In genomic region chr5:114323105-114323790, GRCm38 (mm10) we compare ENCODE assay signal across 11 mouse cellular contexts. TPM values are rescaled to one million over a fixed set of nuclear protein-coding genes. Genes with fewer than 3 reads are reported as not detected.
DNase-seq lines count a peak whose midpoint lies in the region; ATAC-seq lines count a peak whose summit lies in the region.
"Had no signal": no experiment of that assay in that cellular context is flagged by ENCODE, and none has a peak within 500 bp of the region (broad histone marks: within the 10 kb centered on the region; RNA-seq: fewer than 3 reads in every experiment).

No protein-coding gene starts in this region.

- H3K27me3 ChIP-seq in heart, embryonic 16.5 days (ENCODE audit: control insufficient read depth, insufficient read depth, low read length): no peaks in the 10 kb centered on the region; the same call in none of the 2 replicates
- no peaks in the 10 kb centered on the region for H3K27me3 ChIP-seq in hindbrain, embryonic 11.5 days (ENCODE audit: control insufficient read depth, insufficient read depth, low read length)

- H3K4me2 ChIP-seq in heart, embryonic 16.5 days (ENCODE audit: low read depth, low read length): peak overlapping the region; percentile 43
- no peak overlapping the region for H3K4me2 ChIP-seq in hindbrain, embryonic 11.5 days (replicated peaks; ENCODE audit: low read depth, low read length)

- no peak overlapping the region for H3K4me3 ChIP-seq in heart, embryonic 16.5 days (ENCODE audit: low read length)
- H3K4me3 ChIP-seq in hindbrain, embryonic 11.5 days (ENCODE audit: low read depth, low read length): no peak overlapping the region
- H3K4me3 ChIP-seq: heart, adult 2 months; liver, embryonic 15.5 days; myocyte had no signal

- DNase-seq in heart, postnatal 4 days: no peak
- DNase-seq in spleen, postnatal 14 days (ENCODE audit: low spot score in 2 of 2): peak; percentile 27 to 39
- no peak for DNase-seq in gastrocnemius, adult 18-20 months (ENCODE audit: low spot score)
- no peak for DNase-seq in left cerebral cortex, postnatal 36 days (ENCODE audit: low spot score in 2 of 2)
- no peak for DNase-seq in hindbrain, embryonic 11.5 days (ENCODE audit: low spot score)

- no peaks in the 10 kb centered on the region for H3K9me3 ChIP-seq in heart, embryonic 16.5 days (replicated peaks; ENCODE audit: control insufficient read depth, low read length)
- H3K9me3 ChIP-seq in hindbrain, embryonic 11.5 days (ENCODE audit: control insufficient read depth, low read length): no peaks in the 10 kb centered on the region
- H3K9me3 ChIP-seq: liver, embryonic 15.5 days had no signal

- H3K27ac ChIP-seq in heart, embryonic 16.5 days (ENCODE audit: low read length): no peak overlapping the region
- H3K27ac ChIP-seq in hindbrain, embryonic 11.5 days (ENCODE audit: low read depth, low read length): no peak overlapping the region
- H3K27ac ChIP-seq: heart, adult 2 months; liver, embryonic 15.5 days had no signal

- 49% methylated on average over 25 of the region's 25 CpGs for WGBS in heart, embryonic 16.5 days
- 61% methylated on average over 25 of the region's 25 CpGs for WGBS in hindbrain, embryonic 11.5 days

- no peaks in the 10 kb centered on the region for H3K36me3 ChIP-seq in heart, embryonic 16.5 days (ENCODE audit: control insufficient read depth, insufficient read depth)
- no peaks in the 10 kb centered on the region for H3K36me3 ChIP-seq in hindbrain, embryonic 11.5 days (ENCODE audit: control insufficient read depth, insufficient read depth, low read length)
- H3K36me3 ChIP-seq: liver, embryonic 15.5 days had no signal

- no peak for ATAC-seq in heart, embryonic 16.5 days (replicated peaks; ENCODE audit: extremely low read depth, insufficient read depth, low FRiP score)
- peak; percentile 95 for ATAC-seq in CD4-positive, CD25-positive, alpha-beta regulatory T cell, adult 4 months
- ATAC-seq in inflammation-experienced regulatory T-cells, adult 6 months: peak; percentile 95
- no peak for ATAC-seq in hindbrain, embryonic 11.5 days (ENCODE audit: low FRiP score)

- no peak overlapping the region for H3K9ac ChIP-seq in heart, embryonic 16.5 days (ENCODE audit: low read length)
- no peak overlapping the region for H3K9ac ChIP-seq in hindbrain, embryonic 11.5 days (ENCODE audit: low read depth, low read length)
- H3K9ac ChIP-seq: liver, embryonic 15.5 days had no signal

- intact Hi-C loops in left cerebral cortex, postnatal 36 days (cut with DNase I): no loop called here

- no peaks in the 10 kb centered on the region for H3K4me1 ChIP-seq in heart, embryonic 16.5 days (ENCODE audit: control insufficient read depth, insufficient read depth, low read length)
- no peaks in the 10 kb centered on the region for H3K4me1 ChIP-seq in hindbrain, embryonic 11.5 days (replicated peaks; ENCODE audit: control insufficient read depth, insufficient read depth, low read length)
- H3K4me1 ChIP-seq: liver, embryonic 15.5 days had no signal

RNA-seq across cellular contexts. Expression of gene Myo1h, which starts 34.3 kb away (rescaled TPM):
- 2.7 and 2.8 TPM in 2 replicates for polyA plus RNA-seq in heart, embryonic 16.5 days (2015; fragmentation: Nextera tagmentation; extraction: Ambion mirVana)
- under 1 TPM; 0.17 to 0.20 TPM for total RNA-seq in heart, postnatal 4 days (2021)
- 1 to 10 TPM; 4.3 to 5.7 TPM for polyA plus RNA-seq in CD4-positive, CD25-positive, alpha-beta regulatory T cell, adult 4 months (2017; shearing (Covaris generic))
- 1 to 10 TPM; 1.5 to 4.3 (median 2.9) TPM for polyA plus RNA-seq in inflammation-experienced regulatory T-cells, adult 6 months (2017; shearing (Covaris generic))
- total RNA-seq in gastrocnemius, adult 18-20 months (2021): under 1 TPM; 0.32 to 0.36 TPM
- 1 to 10 TPM; 1.7 to 2.5 TPM for total RNA-seq in left cerebral cortex, postnatal 36 days (2021)
- polyA plus RNA-seq in hindbrain, embryonic 11.5 days (2014; fragmentation: Nextera tagmentation; extraction: Ambion mirVana): 0.59 and 0.96 TPM in 2 replicates

RNA-seq across cellular contexts. Expression of gene Foxn4, which starts 49.6 kb away (rescaled TPM):
- 0.11 and 0.44 TPM in 2 replicates for polyA plus RNA-seq in heart, embryonic 16.5 days (2015; fragmentation: Nextera tagmentation; extraction: Ambion mirVana)
- total RNA-seq in heart, postnatal 4 days (2021): not detected
- polyA plus RNA-seq in CD4-positive, CD25-positive, alpha-beta regulatory T cell, adult 4 months (2017; shearing (Covaris generic)): not detected
- polyA plus RNA-seq in inflammation-experienced regulatory T-cells, adult 6 months (2017; shearing (Covaris generic)): not detected
- total RNA-seq in gastrocnemius, adult 18-20 months (2021): not detected
- total RNA-seq in left cerebral cortex, postnatal 36 days (2021): not detected
- 3.0 and 3.4 TPM in 2 replicates for polyA plus RNA-seq in hindbrain, embryonic 11.5 days (2014; fragmentation: Nextera tagmentation; extraction: Ambion mirVana)
- total RNA-seq: heart, adult 2 months had no signal
- polyA plus RNA-seq: liver, embryonic 15.5 days had no signal

RNA-seq across cellular contexts. Expression of gene Kctd10, which starts 57.1 kb away (rescaled TPM):
- polyA plus RNA-seq in heart, embryonic 16.5 days (2015; fragmentation: Nextera tagmentation; extraction: Ambion mirVana): 112 and 119 TPM in 2 replicates
- total RNA-seq in heart, postnatal 4 days (2021): 10 to 100 TPM; 76.1 to 80.1 TPM
- 10 to 100 TPM; 56.6 to 82.2 TPM for polyA plus RNA-seq in CD4-positive, CD25-positive, alpha-beta regulatory T cell, adult 4 months (2017; shearing (Covaris generic))
- polyA plus RNA-seq in inflammation-experienced regulatory T-cells, adult 6 months (2017; shearing (Covaris generic)): 10 to 100 TPM; 57.7 to 73.7 (median 61.6) TPM
- total RNA-seq in gastrocnemius, adult 18-20 months (2021): 10 to 100 TPM; 15.2 to 21.4 TPM
- 10 to 100 TPM; 48.7 to 53.0 TPM for total RNA-seq in left cerebral cortex, postnatal 36 days (2021)
- 104 and 115 TPM in 2 replicates for polyA plus RNA-seq in hindbrain, embryonic 11.5 days (2014; fragmentation: Nextera tagmentation; extraction: Ambion mirVana)

RNA-seq across cellular contexts. Expression of gene Ube3b, which starts 57.2 kb away (rescaled TPM):
- polyA plus RNA-seq in heart, embryonic 16.5 days (2015; fragmentation: Nextera tagmentation; extraction: Ambion mirVana): 44.2 and 50.9 TPM in 2 replicates
- total RNA-seq in heart, postnatal 4 days (2021): 10 to 100 TPM; 74.3 to 76.3 TPM
- 10 to 100 TPM; 28.8 to 44.7 TPM for polyA plus RNA-seq in CD4-positive, CD25-positive, alpha-beta regulatory T cell, adult 4 months (2017; shearing (Covaris generic))
- polyA plus RNA-seq in inflammation-experienced regulatory T-cells, adult 6 months (2017; shearing (Covaris generic)): 10 to 100 TPM; 23.0 to 29.2 (median 28.0) TPM
- 100 to 1,000 TPM; 108 to 115 TPM for total RNA-seq in gastrocnemius, adult 18-20 months (2021)
- total RNA-seq in left cerebral cortex, postnatal 36 days (2021): 10 to 100 TPM; 81.6 to 88.1 TPM
- polyA plus RNA-seq in hindbrain, embryonic 11.5 days (2014; fragmentation: Nextera tagmentation; extraction: Ambion mirVana): 37.3 and 48.0 TPM in 2 replicates

Comparison
In these comparisons a context has a peak if more than half of its experiments do, and no peak if none do; other contexts are left out.
1. ATAC-seq: peak in CD4-positive, CD25-positive, alpha-beta regulatory T cell, adult 4 months (single experiment) and inflammation-experienced regulatory T-cells, adult 6 months (single experiment); none in heart, embryonic 16.5 days (single experiment) and hindbrain, embryonic 11.5 days (single experiment).
2. DNase-seq: peak in spleen, postnatal 14 days (2 of 2); none in heart, postnatal 4 days (single experiment), gastrocnemius, adult 18-20 months (single experiment), left cerebral cortex, postnatal 36 days (0 of 2) and hindbrain, embryonic 11.5 days (single experiment).